Mouse (Mus musculus) c-Kit-positive CD71-positive TER-119-positive erythroid progenitor cells, embryonic 14.5 days (primary cell): ENCODE measurements around the gene Kif26a.

Experiments used
- DNase-seq: peaks from one replicate; pipeline ENCODE4 v3.0.0-alpha.2; 2013; ENCODE audit warnings: low spot score

The Kif26a gene

GRCm38 (mm10) chr12:112221290-112221689, 75.3 kb downstream of the Kif26a start:
- no peak for DNase-seq

DNA sequence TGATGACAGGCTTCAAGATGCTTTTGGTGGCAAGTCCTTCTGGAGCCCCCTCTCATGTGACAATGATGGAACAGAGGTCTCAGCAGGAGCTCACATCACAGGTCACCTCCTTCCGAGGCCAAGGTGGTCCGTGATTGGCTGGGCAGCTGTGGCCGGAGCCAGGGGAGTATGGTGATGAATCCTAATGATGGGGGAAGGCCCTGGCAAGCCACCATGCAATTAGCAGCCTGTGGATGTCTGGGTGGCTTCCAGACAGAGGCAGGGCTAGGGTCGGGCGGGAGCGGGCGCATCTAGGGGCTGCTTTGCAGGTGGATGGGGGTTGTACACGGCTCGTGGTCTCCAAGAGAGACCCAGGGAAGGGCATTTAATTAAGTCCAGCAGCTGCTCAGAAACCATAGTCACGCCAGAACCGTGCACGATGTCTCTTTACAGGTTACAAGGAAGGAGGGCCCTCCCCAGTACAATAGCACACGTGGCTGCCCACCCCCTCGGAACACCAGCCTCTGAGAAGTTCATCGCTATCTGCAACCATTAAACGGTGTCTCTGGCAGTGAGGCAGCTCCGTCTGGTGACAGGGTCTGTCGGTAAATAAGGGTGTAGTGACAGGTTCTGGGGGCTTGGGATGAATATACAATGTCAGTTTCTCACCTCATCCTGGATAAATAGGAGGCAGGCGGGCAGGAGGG, 75.9 kb downstream of the Kif26a start:
- no peak for DNase-seq

GRCm38 (mm10) chr12:112223721-112224337, 77.8 kb downstream of the Kif26a start:
- no peak for DNase-seq

DNA sequence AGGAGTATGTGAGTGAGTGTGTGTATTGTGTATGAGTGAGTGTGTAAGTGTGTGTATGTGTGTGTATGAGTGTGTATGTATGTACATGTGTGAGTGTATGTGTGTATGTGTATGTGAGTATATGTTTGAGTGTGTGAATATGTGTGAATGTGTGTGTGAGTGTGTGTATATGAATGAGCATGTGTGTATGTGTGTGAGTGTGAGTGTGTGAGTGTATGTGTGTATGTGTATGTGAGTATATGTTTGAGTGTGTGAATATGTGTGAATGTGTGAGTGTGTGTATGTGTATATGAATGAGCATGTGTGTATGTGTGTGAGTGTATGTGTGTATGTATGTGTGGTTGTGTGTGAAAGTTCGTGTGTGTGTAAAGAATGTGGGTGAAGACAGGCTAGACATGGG, 80.2 kb downstream of the Kif26a start:
- no peak for DNase-seq

DNA sequence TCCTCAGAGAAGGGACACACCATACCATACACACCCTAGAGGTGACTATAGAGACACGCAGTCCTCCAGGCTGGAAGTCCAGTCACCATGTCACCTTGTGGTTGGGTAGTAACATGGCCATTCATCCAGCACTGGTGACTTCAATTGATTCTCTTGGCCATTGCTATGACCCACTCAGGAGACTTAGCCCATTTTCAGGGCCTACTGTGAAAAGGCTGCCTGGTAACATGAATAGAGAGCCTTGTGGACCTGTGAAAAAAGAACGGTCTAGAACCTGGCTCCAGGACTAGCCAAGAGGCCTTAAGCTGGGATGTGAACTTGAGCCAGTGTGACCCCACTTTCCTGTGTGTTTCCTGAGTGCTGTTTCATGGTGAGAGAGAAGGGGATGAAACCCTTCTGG, 80.6 kb downstream of the Kif26a start:
- DNase-seq = no peak

DNA sequence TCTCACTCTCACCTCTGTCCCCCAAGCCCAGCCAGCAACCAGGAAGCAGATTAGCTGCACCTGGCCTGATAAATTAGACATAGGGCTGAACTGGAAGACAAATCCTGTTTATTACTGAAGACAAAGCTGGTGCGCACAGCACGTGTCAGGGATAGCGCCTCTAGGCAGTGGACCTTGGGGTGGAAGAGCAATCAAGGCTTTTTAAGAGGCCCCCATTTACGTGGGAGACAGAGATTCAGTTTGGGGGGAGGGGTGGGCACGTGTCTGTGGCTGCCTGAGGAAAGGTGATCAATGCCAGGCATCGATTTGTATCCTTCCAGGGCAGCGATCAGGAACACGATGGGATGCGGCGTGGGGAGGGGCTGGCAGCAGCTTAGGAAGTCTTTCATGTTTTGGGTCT, 83.1 kb downstream of the Kif26a start:
- no peak for DNase-seq

DNA sequence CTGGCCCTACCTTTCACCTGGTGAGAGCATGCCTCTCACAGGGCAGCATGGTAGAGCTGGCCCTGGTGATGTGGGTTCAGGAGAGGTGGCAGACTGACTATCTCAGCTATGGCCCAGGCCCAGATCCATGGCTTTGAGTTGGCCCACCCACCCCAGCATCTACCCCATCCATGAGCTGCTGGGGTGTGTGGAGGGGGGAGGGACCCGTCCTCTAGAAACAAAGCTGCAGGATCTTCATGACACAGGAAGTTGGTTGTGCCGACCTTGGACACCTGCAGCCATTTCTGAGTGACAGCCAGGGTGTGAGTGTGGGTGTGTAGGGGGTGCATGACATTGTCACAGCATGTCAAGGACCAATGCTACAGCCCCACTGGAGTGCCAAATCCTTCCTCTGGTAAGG, 84.2 kb downstream of the Kif26a start:
- no peak for DNase-seq
